Mouse (Mus musculus): ENCODE data around the gene Tinf2. TPM values are rescaled to one million over a fixed set of nuclear protein-coding genes. Genes with fewer than 3 reads are reported as not detected.

Tinf2 gene
- polyA plus RNA-seq, 1 experiment from 2014 or later = 24.9 TPM

DNA sequence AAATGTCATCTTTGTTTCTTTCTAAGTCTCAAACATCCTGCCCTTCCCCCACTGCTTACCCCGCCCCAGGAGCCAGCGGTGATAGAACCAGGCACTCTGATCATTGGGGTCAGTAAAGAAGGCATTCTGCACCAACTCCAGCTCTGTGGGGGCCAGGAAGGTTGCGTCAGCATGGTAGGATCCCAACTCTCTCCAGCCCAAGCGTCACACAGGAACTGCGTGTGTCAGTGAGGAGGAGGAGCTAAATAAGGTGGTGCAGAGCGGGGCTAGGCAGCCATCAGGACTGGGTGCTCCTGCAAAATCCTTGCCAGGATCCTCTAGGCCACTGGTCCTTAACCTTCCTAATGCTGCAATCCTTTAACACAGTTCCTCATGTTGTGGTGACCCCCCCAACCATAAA lies 38.1 kb upstream of the Tinf2 start:
- no peak for ATAC-seq (ENCODE audit: low FRiP score, low read depth)
- WGBS = 88% methylated on average over 6 of the region's 6 CpGs

GRCm38 (mm10) chr14:55716884-55717283 lies 35.3 kb upstream of the Tinf2 start:
- H3K4me1 ChIP-seq (replicated peaks) = peaks cover 11% of the 10 kb centered on the region
- 81% methylated on average over 8 of the region's 8 CpGs for WGBS
- H3K27me3 ChIP-seq = peaks cover 7% of the 10 kb centered on the region; the same call in 1 of the 2 replicates
- no peak overlapping the region for H3K27ac ChIP-seq (replicated peaks)
- no peaks in the 10 kb centered on the region for H3K9me3 ChIP-seq
- H3K4me2 ChIP-seq = no peak overlapping the region
- H3K36me3 ChIP-seq = peaks cover 12% of the 10 kb centered on the region
- H3K9ac ChIP-seq = no peak overlapping the region
- no peak for ATAC-seq (ENCODE audit: low FRiP score, low read depth)
- H3K4me3 ChIP-seq = no peak overlapping the region

More for the DNA sequence above, 38.1 kb upstream of the Tinf2 start:
- Histone ChIP-seq H3K4me2 (no peak overlapping the region), H3K9me3 (no peaks in the 10 kb centered on the region), H3K4me3 (no peak overlapping the region), H3K27me3 (no peaks in the 10 kb centered on the region), H3K4me1 (replicated peaks) (peaks cover 15% of the 10 kb centered on the region), H3K36me3 (peaks cover 12% of the 10 kb centered on the region), H3K9ac (no peak overlapping the region), H3K27ac (replicated peaks) (no peak overlapping the region)

DNA sequence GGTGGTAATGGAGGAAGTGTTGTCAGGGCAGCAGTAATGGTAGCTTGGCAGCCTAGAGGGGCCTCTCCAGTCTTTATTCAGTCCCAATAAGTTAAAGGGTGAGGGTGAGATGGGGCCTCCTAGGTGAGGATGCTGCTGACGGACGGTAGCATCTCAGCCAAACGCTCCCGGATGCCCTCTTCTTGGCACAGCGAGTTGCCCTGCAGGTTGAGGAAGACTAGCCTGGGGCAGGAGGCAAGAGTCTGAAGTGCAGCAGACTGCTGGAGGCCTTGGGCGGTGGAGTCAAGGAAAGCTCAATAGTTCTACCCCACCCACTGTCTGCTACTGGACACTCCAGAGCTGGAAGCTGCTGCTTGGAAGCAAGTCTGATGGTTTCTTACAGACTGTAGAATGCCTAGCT lies 34.7 kb upstream of the Tinf2 start:
- H3K4me2 ChIP-seq = no peak overlapping the region
- H3K27ac ChIP-seq (replicated peaks) = no peak overlapping the region
- H3K36me3 ChIP-seq = peaks cover 12% of the 10 kb centered on the region
- H3K4me3 ChIP-seq = no peak overlapping the region
- H3K4me1 ChIP-seq (replicated peaks) = peaks cover 9% of the 10 kb centered on the region
- H3K9ac ChIP-seq = no peak overlapping the region
- H3K9me3 ChIP-seq = no peaks in the 10 kb centered on the region
- ATAC-seq (ENCODE audit: low FRiP score, low read depth) = no peak
- 94% methylated on average over 6 of the region's 6 CpGs for WGBS
- H3K27me3 ChIP-seq = peaks cover 7% of the 10 kb centered on the region; the same call in 1 of the 2 replicates

DNA sequence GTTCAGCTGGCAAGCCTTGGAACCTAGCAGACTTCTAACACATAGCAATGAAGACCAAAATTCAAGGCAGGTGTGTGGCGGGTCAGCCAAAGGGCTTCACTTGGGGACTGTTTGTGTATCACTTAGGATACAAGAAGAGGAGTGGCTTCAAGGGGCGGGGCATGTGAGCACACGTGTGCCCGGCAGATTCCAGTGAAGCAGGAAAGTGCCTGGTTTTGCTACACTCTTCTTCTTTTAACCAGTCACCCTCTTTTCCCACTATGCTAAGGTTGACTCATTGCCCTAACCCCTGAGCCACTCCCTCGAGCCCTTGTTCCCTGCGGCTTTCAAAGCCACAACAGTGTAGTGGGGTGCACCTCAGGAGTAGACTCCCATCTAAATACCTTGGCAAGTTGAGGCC lies 33.3 kb upstream of the Tinf2 start:
- 38% methylated on average over 6 of the region's 6 CpGs for WGBS
- H3K4me3 ChIP-seq = no peak overlapping the region
- peaks cover 7% of the 10 kb centered on the region; the same call in 1 of the 2 replicates for H3K27me3 ChIP-seq
- no peak overlapping the region for H3K27ac ChIP-seq (replicated peaks)
- ATAC-seq (ENCODE audit: low FRiP score, low read depth) = no peak
- peaks cover 12% of the 10 kb centered on the region for H3K36me3 ChIP-seq
- no peaks in the 10 kb centered on the region for H3K9me3 ChIP-seq
- no peak overlapping the region for H3K4me2 ChIP-seq
- H3K9ac ChIP-seq = no peak overlapping the region
- H3K4me1 ChIP-seq (replicated peaks) = no peaks in the 10 kb centered on the region

- ATAC-seq (ENCODE audit: low FRiP score, low read depth) = no peak
- peaks cover 11% of the 10 kb centered on the region for H3K36me3 ChIP-seq
- 25% methylated on average over 4 of the region's 4 CpGs for WGBS
- no peaks in the 10 kb centered on the region for H3K4me1 ChIP-seq (replicated peaks)
- H3K27me3 ChIP-seq = peaks cover 7% of the 10 kb centered on the region; the same call in 1 of the 2 replicates
- no peak within 1 kb of the TSS for H3K9ac ChIP-seq
- H3K27ac ChIP-seq (replicated peaks) = no peak within 1 kb of the TSS
- H3K4me3 ChIP-seq = no peak within 1 kb of the TSS
- H3K9me3 ChIP-seq = no peaks in the 10 kb centered on the region
- no peak within 1 kb of the TSS for H3K4me2 ChIP-seq
Observed at GRCm38 (mm10) chr14:55713729-55714122, 32.1 kb upstream of the Tinf2 start, which contains the start of gene Tgm1. Gene Tgm1 (minus strand): TSS chr14:55713926.

DNA sequence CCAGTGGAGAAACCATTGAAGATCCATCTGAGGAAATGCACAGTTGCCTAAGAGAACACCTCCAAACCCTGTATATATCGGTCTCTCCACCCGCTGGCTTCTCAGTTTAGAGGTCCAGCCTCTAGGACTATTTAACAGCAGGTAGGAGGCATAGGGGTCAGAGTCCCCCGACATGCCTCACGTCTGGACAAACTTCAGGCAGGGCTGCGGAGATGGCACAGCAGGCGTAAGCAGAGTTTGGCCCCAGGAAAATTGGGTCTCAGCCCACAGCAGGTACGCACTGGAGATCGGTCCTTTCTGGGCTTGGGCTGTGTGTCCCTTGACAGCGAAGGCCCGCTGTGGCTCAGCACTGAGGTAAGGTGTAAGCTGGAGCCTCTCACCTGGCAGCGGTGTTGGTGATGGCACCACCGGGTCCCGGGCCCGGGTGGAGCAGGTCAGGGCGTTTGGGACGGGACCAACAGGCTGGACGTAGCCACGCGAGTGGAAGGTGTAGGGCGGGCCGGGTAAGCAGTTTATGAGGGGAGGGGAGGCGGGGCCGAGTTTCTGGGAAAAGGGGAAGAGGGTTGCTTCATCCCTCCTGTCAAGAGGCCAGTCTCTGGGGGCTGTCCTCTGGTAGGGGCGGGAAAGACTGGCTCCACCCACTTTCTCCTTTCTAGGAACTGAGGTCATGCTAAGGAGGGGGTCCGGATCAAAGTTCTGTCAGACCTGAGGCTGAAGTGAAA lies 31.5 kb upstream of the Tinf2 start:
- Histone ChIP-seq H3K27ac (replicated peaks) (no peak overlapping the region), H3K4me2 (no peak overlapping the region), H3K4me1 (replicated peaks) (no peaks in the 10 kb centered on the region), H3K9ac (no peak overlapping the region), H3K27me3 (peaks cover 7% of the 10 kb centered on the region; the same call in 1 of the 2 replicates), H3K9me3 (no peaks in the 10 kb centered on the region), H3K4me3 (no peak overlapping the region), H3K36me3 (peaks cover 5% of the 10 kb centered on the region)
- WGBS = 19% methylated on average over 25 of the region's 25 CpGs
- no peak for ATAC-seq (ENCODE audit: low FRiP score, low read depth)

GRCm38 (mm10) chr14:55711786-55712185 lies 30.2 kb upstream of the Tinf2 start:
- no peak overlapping the region for H3K9ac ChIP-seq
- H3K4me1 ChIP-seq (replicated peaks) = no peaks in the 10 kb centered on the region
- H3K36me3 ChIP-seq = no peaks in the 10 kb centered on the region; the same call in 1 of the 2 replicates
- no peak overlapping the region for H3K4me2 ChIP-seq
- H3K27ac ChIP-seq (replicated peaks) = no peak overlapping the region
- ATAC-seq (ENCODE audit: low FRiP score, low read depth) = no peak
- H3K4me3 ChIP-seq = no peak overlapping the region
- 79% methylated on average over 7 of the region's 7 CpGs for WGBS
- H3K27me3 ChIP-seq = peaks cover 7% of the 10 kb centered on the region; the same call in 1 of the 2 replicates
- no peaks in the 10 kb centered on the region for H3K9me3 ChIP-seq

DNA sequence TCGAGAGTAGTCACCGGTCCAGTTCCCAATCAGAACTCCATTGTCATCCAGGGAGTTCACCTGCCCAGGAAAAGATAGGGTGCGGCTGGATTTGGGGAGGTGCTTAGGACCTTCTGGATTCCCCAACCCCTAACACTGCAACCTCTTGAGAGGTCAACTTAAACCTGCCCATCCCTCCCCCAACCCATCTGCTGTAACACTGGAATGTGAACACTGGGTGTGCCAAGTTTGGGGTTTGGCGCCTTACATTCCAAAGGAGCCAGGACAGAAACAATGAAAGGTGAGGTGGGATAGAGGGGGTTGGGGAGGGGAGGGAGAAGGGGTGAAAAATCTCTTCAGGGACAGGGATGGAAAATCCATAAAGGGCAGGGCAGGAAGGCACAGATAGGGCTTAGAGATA lies 27.9 kb upstream of the Tinf2 start:
- Histone ChIP-seq H3K27me3 (peaks cover 7% of the 10 kb centered on the region; the same call in 1 of the 2 replicates), H3K9ac (no peak overlapping the region), H3K36me3 (no peaks in the 10 kb centered on the region), H3K4me1 (replicated peaks) (no peaks in the 10 kb centered on the region), H3K4me3 (no peak overlapping the region), H3K9me3 (no peaks in the 10 kb centered on the region), H3K4me2 (no peak overlapping the region), H3K27ac (replicated peaks) (no peak overlapping the region)
- no peak for ATAC-seq (ENCODE audit: low FRiP score, low read depth)
- WGBS = 87% methylated on average over 4 of the region's 4 CpGs

GRCm38 (mm10) chr14:55707397-55707796 lies 25.8 kb upstream of the Tinf2 start:
- Histone ChIP-seq H3K9ac (no peak overlapping the region), H3K4me3 (no peak overlapping the region), H3K27ac (replicated peaks) (no peak overlapping the region), H3K4me1 (replicated peaks) (no peaks in the 10 kb centered on the region), H3K4me2 (no peak overlapping the region), H3K36me3 (no peaks in the 10 kb centered on the region), H3K9me3 (no peaks in the 10 kb centered on the region), H3K27me3 (no peaks in the 10 kb centered on the region)
- WGBS = 85% methylated on average over 5 of the region's 5 CpGs
- ATAC-seq (ENCODE audit: low FRiP score, low read depth) = no peak

DNA sequence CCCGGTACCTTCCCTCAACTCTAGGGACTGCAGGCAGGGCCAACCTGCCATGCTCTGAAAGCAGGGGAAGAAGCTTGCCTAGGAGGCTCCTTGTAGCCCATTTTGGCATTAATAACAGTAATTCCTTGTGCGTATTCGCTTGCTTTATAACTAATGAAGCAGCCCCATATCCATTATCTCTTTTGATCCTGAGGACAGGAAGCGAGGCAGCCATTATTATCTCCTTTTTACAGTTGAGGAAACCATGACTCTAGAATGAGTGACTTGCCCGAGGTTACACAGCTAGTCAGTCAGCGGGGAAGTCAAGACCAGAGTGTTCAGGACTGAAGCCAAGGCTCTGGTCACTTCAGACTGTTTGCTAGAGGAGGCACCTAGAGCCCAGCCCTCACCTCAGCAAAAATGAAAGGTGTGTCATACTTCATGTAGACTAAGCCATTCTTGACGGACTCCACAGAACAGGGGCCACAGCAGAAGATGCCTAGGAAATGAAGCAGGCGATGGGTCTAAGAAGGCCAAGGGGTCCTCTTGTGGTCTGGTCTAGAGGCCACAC lies 24.5 kb upstream of the Tinf2 start:
- Histone ChIP-seq H3K36me3 (no peaks in the 10 kb centered on the region), H3K4me1 (replicated peaks) (no peaks in the 10 kb centered on the region), H3K9ac (no peak overlapping the region), H3K4me2 (no peak overlapping the region), H3K9me3 (no peaks in the 10 kb centered on the region), H3K27ac (replicated peaks) (no peak overlapping the region), H3K4me3 (no peak overlapping the region), H3K27me3 (no peaks in the 10 kb centered on the region)
- 91% methylated on average over 8 of the region's 8 CpGs for WGBS
- ATAC-seq (ENCODE audit: low FRiP score, low read depth) = no peak

- Histone ChIP-seq H3K27ac (replicated peaks) (no peak overlapping the region), H3K4me1 (replicated peaks) (no peaks in the 10 kb centered on the region), H3K9ac (no peak overlapping the region), H3K4me2 (no peak overlapping the region), H3K9me3 (no peaks in the 10 kb centered on the region), H3K36me3 (no peaks in the 10 kb centered on the region), H3K4me3 (no peak overlapping the region), H3K27me3 (no peaks in the 10 kb centered on the region)
- 65% methylated on average over 6 of the region's 6 CpGs for WGBS
- ATAC-seq (ENCODE audit: low FRiP score, low read depth) = no peak
Observed at GRCm38 (mm10) chr14:55702761-55703160, 21.1 kb upstream of the Tinf2 start.

DNA sequence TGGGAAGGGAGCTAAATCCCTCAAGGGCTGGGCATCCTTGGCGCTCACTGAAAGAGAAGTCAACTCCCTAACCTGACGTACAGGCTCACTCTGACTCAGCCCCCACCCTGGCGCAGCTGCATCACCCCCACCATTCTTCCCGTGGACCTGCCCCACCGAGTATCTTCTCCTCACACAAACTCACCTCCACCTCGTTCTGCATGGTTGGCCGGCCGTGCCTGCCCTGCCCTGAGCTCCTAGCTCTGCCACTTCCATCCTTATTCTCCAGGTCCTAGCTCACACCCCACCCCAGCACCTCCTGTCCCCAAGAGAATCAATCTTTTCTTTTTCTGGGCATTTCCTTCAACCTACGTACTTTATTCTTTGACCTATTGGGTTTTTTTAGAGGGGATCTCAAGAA lies 19.5 kb upstream of the Tinf2 start:
- 70% methylated on average over 9 of the region's 9 CpGs for WGBS
- no peak overlapping the region for H3K4me3 ChIP-seq

More for the DNA sequence above, 19.5 kb upstream of the Tinf2 start:
- H3K4me2 ChIP-seq = no peak overlapping the region
- no peaks in the 10 kb centered on the region for H3K9me3 ChIP-seq
- no peak overlapping the region for H3K27ac ChIP-seq (replicated peaks)
- H3K9ac ChIP-seq = no peak overlapping the region
- no peaks in the 10 kb centered on the region for H3K27me3 ChIP-seq
- no peaks in the 10 kb centered on the region for H3K4me1 ChIP-seq (replicated peaks)
- no peak for ATAC-seq (ENCODE audit: low FRiP score, low read depth)
- H3K36me3 ChIP-seq = no peaks in the 10 kb centered on the region
